Mouse (Mus musculus) liver, embryonic 14.5 days (tissue): Measurements from ENCODE around the gene Hormad2.

ENCODE experiments used
- CTCF ChIP-seq: IDR thresholded peaks from 2 replicates; pipeline ENCODE4 v1.5.1; 2016; ENCODE audit warnings: antibody characterized with exemption, low read depth, control low read depth
- EP300 ChIP-seq: IDR thresholded peaks from 2 replicates; pipeline ENCODE4 v1.6.1; 2016; ENCODE audit warnings: antibody characterized with exemption, low read depth

DNA sequence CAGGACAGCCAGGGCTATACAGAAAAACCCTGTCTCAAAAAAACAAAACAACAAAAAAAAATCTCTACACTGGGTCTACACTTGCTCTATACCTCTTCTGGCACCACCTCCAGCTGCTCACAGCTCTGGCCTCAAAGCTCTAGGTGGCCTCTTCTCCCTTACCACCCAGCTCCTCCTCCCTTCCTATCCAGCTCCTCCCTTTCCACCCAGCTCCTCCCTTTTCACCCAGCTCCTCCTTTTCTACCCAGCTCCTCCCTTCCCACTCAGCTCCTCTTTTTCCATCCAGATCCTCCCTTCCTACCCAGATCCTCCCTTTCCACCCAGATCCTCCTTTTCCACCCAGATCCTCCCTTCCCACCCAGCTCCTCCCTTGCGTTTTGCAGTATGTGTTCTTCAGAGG lies 26.5 kb upstream of the Hormad2 start:
- TF ChIP-seq CTCF (no peak), EP300 (no peak)
